Mouse (Mus musculus) ES-Bruce4 (cell line): Measurements from ENCODE around the gene Hoxd13. TPM values are rescaled to one million over a fixed set of nuclear protein-coding genes. Genes with fewer than 3 reads are reported as not detected.

Experiments
- H3K27ac ChIP-seq: 2 replicates; pipeline ENCODE4 v1.5.1; 2012; ENCODE audit warnings: low read length, inconsistent platforms; ENCODE audit not compliant: insufficient read depth
- H3K27me3 ChIP-seq: 2 replicates; pipeline ENCODE4 v1.6.1; 2012; ENCODE audit warnings: mild to moderate bottlenecking, low read length, inconsistent platforms; ENCODE audit not compliant: control insufficient read depth, poor library complexity, insufficient read depth, severe bottlenecking
- H3K36me3 ChIP-seq: 2 replicates; pipeline ENCODE4 v1.6.1; 2012; ENCODE audit warnings: inconsistent platforms, mild to moderate bottlenecking, low read length, moderate library complexity; ENCODE audit not compliant: control insufficient read depth, poor library complexity, insufficient read depth, severe bottlenecking
- H3K4me1 ChIP-seq: one replicate; pipeline ENCODE4 v1.8.1; 2011; ENCODE audit warnings: low read length; ENCODE audit not compliant: control insufficient read depth, insufficient read depth
- H3K4me3 ChIP-seq: 2 replicates; pipeline ENCODE4 v1.5.1; 2011; ENCODE audit warnings: low read depth, mild to moderate bottlenecking, low read length
- H3K9ac ChIP-seq: 2 replicates; pipeline ENCODE4 v1.6.1; 2012; ENCODE audit warnings: low read depth, mild to moderate bottlenecking, inconsistent platforms; ENCODE audit not compliant: poor library complexity, severe bottlenecking
- H3K9me3 ChIP-seq: replicated peaks from 2 replicates; pipeline ENCODE4 v1.6.1; 2012; ENCODE audit warnings: mild to moderate bottlenecking, low read length, inconsistent platforms; ENCODE audit not compliant: control insufficient read depth, poor library complexity, insufficient read depth, severe bottlenecking
- CTCF ChIP-seq: IDR thresholded peaks from one replicate; pipeline ENCODE4 v1.8.1; 2011; ENCODE audit warnings: low read depth, low read length
- EP300 ChIP-seq: IDR thresholded peaks from 2 replicates; pipeline ENCODE4 v1.6.1; 2011; ENCODE audit warnings: low read depth, low read length; ENCODE audit not compliant: insufficient read depth
- POLR2A ChIP-seq: IDR thresholded peaks from one replicate; pipeline ENCODE4 v1.8.1; 2011; ENCODE audit warnings: low read length; ENCODE audit not compliant: insufficient read depth
- polyA plus RNA-seq: library from polyadenylated mRNA; stranded (reverse); fragments of >200 nt; gene quantifications from 2 replicates; pipeline ENCODE4 v1.2.4, GENCODE M21; 2011; ENCODE audit warnings: low read depth; ENCODE audit not compliant: missing spikeins, insufficient read depth, insufficient read length

Gene Hoxd13
- polyA plus RNA-seq, 1 experiment: not detected

- Histone ChIP-seq H3K4me3 (no peak overlapping the region), H3K27me3 (peaks cover 45% of the 10 kb centered on the region), H3K9ac (no peak overlapping the region), H3K36me3 (no peaks in the 10 kb centered on the region), H3K4me1 (no peaks in the 10 kb centered on the region), H3K27ac (no peak overlapping the region), H3K9me3 (no peaks in the 10 kb centered on the region)
- no peak for TF ChIP-seq CTCF
- no peak for TF ChIP-seq EP300
- TF ChIP-seq POLR2A: no peak
Observed at GRCm38 (mm10) chr2:74713239-74714150, 45.4 kb downstream of the Hoxd13 start.

GRCm38 (mm10) chr2:74714156-74714789 is 46.2 kb downstream of the Hoxd13 start:
- no peak overlapping the region for H3K9ac ChIP-seq
- H3K27me3 ChIP-seq: peaks cover 39% of the 10 kb centered on the region
- no peaks in the 10 kb centered on the region for H3K36me3 ChIP-seq
- H3K4me1 ChIP-seq: no peaks in the 10 kb centered on the region
- no peaks in the 10 kb centered on the region for H3K9me3 ChIP-seq
- no peak overlapping the region for H3K27ac ChIP-seq
- TF ChIP-seq POLR2A: no peak
- TF ChIP-seq EP300: no peak
- no peak for TF ChIP-seq CTCF
- H3K4me3 ChIP-seq: no peak overlapping the region

- peaks cover 1% of the 10 kb centered on the region for H3K4me1 ChIP-seq
- peaks cover 34% of the 10 kb centered on the region for H3K27me3 ChIP-seq
- H3K4me3 ChIP-seq: no peak overlapping the region
- no peaks in the 10 kb centered on the region for H3K9me3 ChIP-seq
- H3K9ac ChIP-seq: no peak overlapping the region
- H3K27ac ChIP-seq: no peak overlapping the region
- H3K36me3 ChIP-seq: no peaks in the 10 kb centered on the region
- no peak for TF ChIP-seq POLR2A
- TF ChIP-seq CTCF: no peak
Observed at GRCm38 (mm10) chr2:74714881-74715280, 46.8 kb downstream of the Hoxd13 start.

- Histone ChIP-seq H3K9me3 (no peaks in the 10 kb centered on the region), H3K9ac (no peak overlapping the region), H3K36me3 (no peaks in the 10 kb centered on the region), H3K27me3 (peaks cover 28% of the 10 kb centered on the region), H3K4me3 (peak overlapping the region; percentile 73), H3K27ac (no peak overlapping the region), H3K4me1 (peaks cover 1% of the 10 kb centered on the region)
- TF ChIP-seq CTCF: peak; percentile 80
- no peak for TF ChIP-seq POLR2A
Observed at GRCm38 (mm10) chr2:74715504-74716241, 47.6 kb downstream of the Hoxd13 start.

- Histone ChIP-seq H3K27ac (no peak overlapping the region), H3K4me1 (peaks cover 1% of the 10 kb centered on the region), H3K9ac (no peak overlapping the region), H3K36me3 (no peaks in the 10 kb centered on the region), H3K27me3 (peaks cover 16% of the 10 kb centered on the region), H3K4me3 (no peak overlapping the region), H3K9me3 (no peaks in the 10 kb centered on the region)
- TF ChIP-seq CTCF (no peak), POLR2A (no peak), EP300 (no peak)
Observed at GRCm38 (mm10) chr2:74720384-74720783, 52.3 kb downstream of the Hoxd13 start.
